Mouse (Mus musculus): ENCODE measurements at regions not wholly inside any gene's neighbourhood (a gene's known extent, or its start where the extent isn't known, plus 50 kb on each side); places are given as distances from the start of the nearest gene placed in this dataset.
A peak's percentile ranks its signal among the peaks of the same experiment; 100 is the strongest.

DNA sequence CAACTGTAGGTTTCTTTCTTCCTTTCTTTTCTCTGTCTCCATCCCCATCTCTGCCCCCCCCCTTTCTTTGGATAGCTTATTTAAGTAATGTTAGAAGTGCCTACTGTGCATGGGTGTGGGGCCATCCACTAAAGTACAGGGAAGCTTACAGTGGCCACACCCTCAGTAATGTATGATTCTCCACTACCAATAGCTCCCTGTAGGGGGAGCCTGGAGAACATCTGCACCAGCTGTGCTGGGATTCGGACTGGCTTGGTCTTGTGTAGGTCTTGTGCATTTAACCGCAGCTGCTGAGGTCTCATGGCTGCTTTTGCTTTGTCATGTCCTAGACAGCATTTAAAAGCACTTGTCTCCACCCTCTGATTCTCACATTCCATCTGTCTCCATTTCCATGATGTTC is 196.8 kb upstream of the Dnajc24 start:
- Histone ChIP-seq H3K4me3 (ENCODE audit: low read length) (no peak overlapping the region), H3K36me3 (ENCODE audit: control insufficient read depth, insufficient read depth, low read length) (no peaks in the 10 kb centered on the region), H3K4me1 (ENCODE audit: control insufficient read depth, insufficient read depth, low read length) (no peaks in the 10 kb centered on the region), H3K9ac (ENCODE audit: low read depth, low read length) (no peak overlapping the region), H3K27me3 (ENCODE audit: control insufficient read depth, insufficient read depth, low read length) (no peaks in the 10 kb centered on the region), H3K27ac (ENCODE audit: low read depth, low read length) (no peak overlapping the region), H3K4me2 (replicated peaks; ENCODE audit: low read depth, low read length) (no peak overlapping the region), H3K9me3 (ENCODE audit: control insufficient read depth, low read length) (peaks cover 5% of the 10 kb centered on the region; the same call in 1 of the 2 replicates)
- ATAC-seq (ENCODE audit: low FRiP score, low TSS enrichment), result no peak
- 91% methylated on average over 2 of the region's 2 CpGs for WGBS

DNA sequence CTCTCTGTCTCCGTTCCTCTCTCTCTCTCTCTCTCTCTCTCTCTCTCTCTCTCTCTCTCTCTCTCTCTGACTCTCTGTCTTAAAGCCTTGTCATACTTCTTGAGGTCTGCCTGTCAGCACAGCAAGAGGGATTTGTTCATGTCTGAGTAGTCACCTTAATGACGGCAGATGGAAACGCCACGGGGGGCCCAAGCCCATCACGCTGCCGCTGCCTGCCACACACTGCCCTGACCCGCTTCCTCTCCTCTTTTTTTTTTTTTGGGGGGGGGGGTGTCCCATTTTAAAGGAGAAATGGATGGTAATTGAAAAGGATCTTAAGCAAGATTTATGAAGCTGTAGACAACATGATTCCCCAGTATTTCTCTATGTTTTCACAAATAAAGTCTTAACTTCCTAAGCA is 191.8 kb upstream of the Dnajc24 start:
- H3K4me3 ChIP-seq (ENCODE audit: low read length), result no peak overlapping the region
- WGBS, result 26% methylated on average over 7 of the region's 7 CpGs
- H3K4me2 ChIP-seq (replicated peaks; ENCODE audit: low read depth, low read length), result no peak overlapping the region

DNA sequence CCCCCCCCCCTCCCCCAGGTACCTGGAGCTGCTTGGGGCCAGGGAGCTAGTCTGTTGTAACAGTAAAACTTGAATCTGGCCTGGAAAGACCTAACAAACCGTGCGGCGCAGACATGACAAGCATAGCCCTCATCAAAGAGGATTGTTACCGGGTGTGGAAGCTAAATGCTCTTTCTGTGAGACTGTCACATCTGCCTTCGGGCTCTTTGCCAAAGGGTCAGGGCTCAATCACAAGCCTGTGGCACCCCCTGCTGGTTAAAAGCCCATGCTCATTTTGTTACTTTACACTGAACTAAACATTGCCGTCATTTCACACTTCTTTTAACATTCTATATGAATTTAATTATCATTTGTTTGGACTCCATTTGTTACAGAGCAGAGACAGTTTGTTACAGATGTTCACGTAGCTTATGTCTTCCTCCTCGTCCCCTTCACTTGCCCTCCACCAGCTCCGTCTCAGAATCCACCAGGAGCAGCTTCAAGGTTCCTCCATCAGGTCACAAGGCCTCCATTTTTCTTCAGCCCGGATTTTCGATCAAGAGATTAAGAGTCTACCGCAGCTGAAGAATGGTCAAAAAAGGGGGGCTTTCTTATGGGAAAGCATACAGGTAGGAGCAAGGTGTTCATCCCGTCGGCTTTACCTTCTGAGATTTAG is 191.1 kb upstream of the Dnajc24 start:
- H3K27me3 ChIP-seq (ENCODE audit: control insufficient read depth, insufficient read depth, low read length), result no peaks in the 10 kb centered on the region; the same call in 1 of the 2 replicates
- no peaks in the 10 kb centered on the region for H3K36me3 ChIP-seq (ENCODE audit: control insufficient read depth, insufficient read depth, low read length)
- H3K9ac ChIP-seq (ENCODE audit: low read depth, low read length), result no peak overlapping the region
- H3K9me3 ChIP-seq (ENCODE audit: control insufficient read depth, low read length), result no peaks in the 10 kb centered on the region
- no peak overlapping the region for H3K27ac ChIP-seq (ENCODE audit: low read depth, low read length)
- peak overlapping the region; percentile 69 for H3K4me2 ChIP-seq (replicated peaks; ENCODE audit: low read depth, low read length)
- no peaks in the 10 kb centered on the region for H3K4me1 ChIP-seq (ENCODE audit: control insufficient read depth, insufficient read depth, low read length)
- peak overlapping the region; percentile 30 for H3K4me3 ChIP-seq (ENCODE audit: low read length)
- WGBS, result 12% methylated on average over 14 of the region's 14 CpGs
- peak; percentile 80 for ATAC-seq (ENCODE audit: low FRiP score, low TSS enrichment)

More for the DNA sequence above, 191.8 kb upstream of the Dnajc24 start:
- no peak for ATAC-seq (ENCODE audit: low FRiP score, low TSS enrichment)
- peaks cover 2% of the 10 kb centered on the region; the same call in 1 of the 2 replicates for H3K9me3 ChIP-seq (ENCODE audit: control insufficient read depth, low read length)
- H3K27me3 ChIP-seq (ENCODE audit: control insufficient read depth, insufficient read depth, low read length), result no peaks in the 10 kb centered on the region; the same call in 1 of the 2 replicates
- H3K27ac ChIP-seq (ENCODE audit: low read depth, low read length), result no peak overlapping the region
- H3K9ac ChIP-seq (ENCODE audit: low read depth, low read length), result no peak overlapping the region
- H3K36me3 ChIP-seq (ENCODE audit: control insufficient read depth, insufficient read depth, low read length), result no peaks in the 10 kb centered on the region
- H3K4me1 ChIP-seq (ENCODE audit: control insufficient read depth, insufficient read depth, low read length), result no peaks in the 10 kb centered on the region

DNA sequence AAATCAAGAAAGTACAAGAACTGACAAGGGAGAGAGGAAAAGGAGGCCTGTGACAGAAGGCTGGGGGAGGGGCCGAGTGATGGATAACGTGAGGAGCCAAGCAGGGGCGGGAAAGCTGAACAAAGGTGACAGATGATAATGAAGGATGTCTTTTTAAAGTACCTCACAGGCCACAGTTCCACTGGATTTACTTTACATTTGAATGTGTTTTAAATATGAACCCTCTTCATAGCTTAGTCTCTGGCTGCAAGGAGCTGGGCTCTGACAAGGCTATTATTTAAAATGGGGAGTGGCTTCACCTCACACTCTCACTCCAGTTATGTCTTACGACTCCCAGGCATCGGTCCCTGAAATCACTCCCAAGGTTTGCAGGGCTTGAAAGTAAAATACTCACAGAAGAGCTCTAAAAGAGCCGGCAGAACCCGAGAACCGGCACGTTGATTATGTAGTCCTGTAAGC is 190.6 kb upstream of the Dnajc24 start:
- no peaks in the 10 kb centered on the region for H3K36me3 ChIP-seq (ENCODE audit: control insufficient read depth, insufficient read depth, low read length)
- no peaks in the 10 kb centered on the region for H3K4me1 ChIP-seq (ENCODE audit: control insufficient read depth, insufficient read depth, low read length)
- 2% methylated on average over 9 of the region's 9 CpGs for WGBS
- H3K27me3 ChIP-seq (ENCODE audit: control insufficient read depth, insufficient read depth, low read length), result no peaks in the 10 kb centered on the region; the same call in 1 of the 2 replicates
- H3K9ac ChIP-seq (ENCODE audit: low read depth, low read length), result no peak overlapping the region
- H3K4me3 ChIP-seq (ENCODE audit: low read length), result peak overlapping the region; percentile 30
- no peaks in the 10 kb centered on the region for H3K9me3 ChIP-seq (ENCODE audit: control insufficient read depth, low read length)
- H3K27ac ChIP-seq (ENCODE audit: low read depth, low read length), result no peak overlapping the region
- H3K4me2 ChIP-seq (replicated peaks; ENCODE audit: low read depth, low read length), result peak overlapping the region; percentile 69
- ATAC-seq (ENCODE audit: low FRiP score, low TSS enrichment), result peak; percentile 75

DNA sequence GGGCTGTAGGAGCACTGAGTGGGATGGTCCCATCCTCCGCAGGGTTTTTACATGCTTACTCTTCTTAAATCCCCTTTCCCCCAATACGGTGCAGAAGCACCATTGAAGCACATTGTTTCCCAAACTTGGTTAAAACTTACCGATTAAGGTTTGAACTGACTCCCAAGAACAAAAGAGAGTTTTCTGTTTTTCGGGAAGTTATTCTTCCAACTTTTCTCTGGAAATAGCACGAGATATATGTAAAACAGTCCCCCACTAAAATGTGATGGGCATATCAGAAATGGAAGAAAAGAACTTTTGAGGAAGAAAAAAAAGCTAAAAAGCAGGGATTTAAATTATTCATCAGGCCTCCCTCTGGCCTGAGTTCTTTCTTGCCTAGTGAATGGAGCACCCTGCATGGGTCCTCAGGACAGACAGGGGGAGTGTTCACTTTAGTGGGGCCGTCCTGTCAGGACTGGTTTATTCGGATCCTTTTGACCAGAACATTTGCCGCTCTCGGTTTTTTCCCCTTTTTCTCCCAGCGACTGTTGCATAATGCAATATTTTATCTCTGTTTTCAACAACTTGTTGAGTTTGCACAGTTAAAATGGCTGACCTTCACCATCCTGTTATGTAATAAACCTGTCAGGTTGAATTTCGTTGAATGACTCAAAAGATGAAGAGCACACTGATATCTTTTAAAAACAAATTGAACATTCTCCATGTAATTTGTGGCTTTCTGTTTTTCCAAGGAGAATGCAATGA is 187.4 kb upstream of the Dnajc24 start:
- Histone ChIP-seq H3K36me3 (ENCODE audit: control insufficient read depth, insufficient read depth, low read length) (no peaks in the 10 kb centered on the region), H3K9me3 (ENCODE audit: control insufficient read depth, low read length) (no peaks in the 10 kb centered on the region), H3K4me3 (ENCODE audit: low read length) (no peak overlapping the region), H3K9ac (ENCODE audit: low read depth, low read length) (no peak overlapping the region), H3K4me1 (ENCODE audit: control insufficient read depth, insufficient read depth, low read length) (no peaks in the 10 kb centered on the region), H3K4me2 (replicated peaks; ENCODE audit: low read depth, low read length) (no peak overlapping the region), H3K27ac (ENCODE audit: low read depth, low read length) (no peak overlapping the region), H3K27me3 (ENCODE audit: control insufficient read depth, insufficient read depth, low read length) (no peaks in the 10 kb centered on the region; the same call in 1 of the 2 replicates)
- 34% methylated on average over 11 of the region's 11 CpGs for WGBS
- ATAC-seq (ENCODE audit: low FRiP score, low TSS enrichment), result no peak

DNA sequence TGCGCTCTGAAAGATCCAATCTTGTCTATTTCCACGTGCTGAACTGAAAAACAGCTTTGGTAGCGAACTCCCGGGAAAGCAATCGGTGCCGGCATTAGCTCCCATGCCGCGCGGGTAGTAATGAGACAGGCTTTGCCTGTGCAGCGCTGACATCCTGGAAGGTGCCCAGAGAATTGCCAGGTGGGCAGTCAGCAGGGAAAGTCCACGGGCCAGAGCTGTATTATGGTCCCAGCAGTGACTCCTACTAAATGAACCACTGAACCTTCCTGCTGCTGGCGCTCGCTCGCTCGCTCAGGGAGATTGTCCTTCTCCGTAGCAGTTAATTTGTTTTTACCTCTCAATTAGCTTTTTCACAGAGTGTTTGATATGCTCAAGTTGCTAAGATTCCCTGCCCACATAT is 180.3 kb upstream of the Dnajc24 start:
- no peak overlapping the region for H3K4me2 ChIP-seq (replicated peaks; ENCODE audit: low read depth, low read length)
- H3K9me3 ChIP-seq (ENCODE audit: control insufficient read depth, low read length), result no peaks in the 10 kb centered on the region
- ATAC-seq (ENCODE audit: low FRiP score, low TSS enrichment), result no peak
- H3K36me3 ChIP-seq (ENCODE audit: control insufficient read depth, insufficient read depth, low read length), result no peaks in the 10 kb centered on the region
- 72% methylated on average over 16 of the region's 16 CpGs for WGBS
- H3K27ac ChIP-seq (ENCODE audit: low read depth, low read length), result no peak overlapping the region
- H3K27me3 ChIP-seq (ENCODE audit: control insufficient read depth, insufficient read depth, low read length), result no peaks in the 10 kb centered on the region
- H3K9ac ChIP-seq (ENCODE audit: low read depth, low read length), result no peak overlapping the region
- H3K4me3 ChIP-seq (ENCODE audit: low read length), result no peak overlapping the region
- H3K4me1 ChIP-seq (ENCODE audit: control insufficient read depth, insufficient read depth, low read length), result no peaks in the 10 kb centered on the region

DNA sequence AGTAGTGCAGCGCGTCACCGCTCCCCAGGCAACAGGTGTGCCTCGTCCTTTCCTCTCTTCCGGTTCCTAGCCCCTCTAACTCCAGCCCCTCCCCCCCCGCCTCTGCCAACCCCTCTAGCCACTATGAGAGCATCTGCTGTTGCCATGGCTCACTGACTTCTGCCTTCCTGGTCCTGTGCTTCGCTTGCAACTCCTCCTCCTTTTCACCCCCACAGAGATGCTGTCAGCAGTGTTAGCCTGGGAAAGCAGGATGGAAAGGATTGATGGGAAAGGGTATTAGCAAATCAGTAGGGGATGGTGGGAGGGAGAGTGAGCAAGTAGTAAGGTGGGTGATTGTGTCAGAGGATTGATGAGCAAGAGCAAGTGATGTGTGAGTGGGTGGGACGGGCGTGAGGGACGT is 178.7 kb upstream of the Dnajc24 start:
- no peak overlapping the region; the same call in 1 of the 2 replicates for H3K4me2 ChIP-seq (replicated peaks; ENCODE audit: low read depth, low read length)
- H3K27ac ChIP-seq (ENCODE audit: low read depth, low read length), result no peak overlapping the region
- no peaks in the 10 kb centered on the region for H3K27me3 ChIP-seq (ENCODE audit: control insufficient read depth, insufficient read depth, low read length)
- 4% methylated on average over 9 of the region's 10 CpGs for WGBS
- no peaks in the 10 kb centered on the region for H3K4me1 ChIP-seq (ENCODE audit: control insufficient read depth, insufficient read depth, low read length)
- H3K9ac ChIP-seq (ENCODE audit: low read depth, low read length), result no peak overlapping the region
- no peaks in the 10 kb centered on the region for H3K36me3 ChIP-seq (ENCODE audit: control insufficient read depth, insufficient read depth, low read length)
- peak; percentile 85 for ATAC-seq (ENCODE audit: low FRiP score, low TSS enrichment)
- no peaks in the 10 kb centered on the region for H3K9me3 ChIP-seq (ENCODE audit: control insufficient read depth, low read length)
- no peak overlapping the region for H3K4me3 ChIP-seq (ENCODE audit: low read length)

DNA sequence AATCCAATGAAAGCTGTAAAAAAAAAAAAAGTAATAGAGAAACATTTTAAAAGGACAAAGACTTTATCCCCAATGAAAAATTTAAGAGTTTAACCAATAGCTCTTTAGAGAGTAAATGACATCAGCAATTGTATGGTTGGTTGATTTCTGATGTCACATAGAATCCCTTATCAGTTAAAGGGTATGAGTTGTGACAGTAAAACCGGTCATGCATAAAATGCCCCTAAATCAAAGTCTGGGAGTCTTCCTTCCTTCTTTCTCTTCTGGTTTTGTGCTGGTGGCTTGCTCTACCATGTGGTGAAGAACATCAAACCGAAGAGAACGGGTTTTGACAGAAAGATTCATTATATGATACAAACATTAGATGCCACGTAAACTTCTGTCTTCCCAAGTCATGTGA is 159.3 kb upstream of the Dnajc24 start:
- no peaks in the 10 kb centered on the region for H3K9me3 ChIP-seq (ENCODE audit: control insufficient read depth, low read length)
- no peaks in the 10 kb centered on the region for H3K27me3 ChIP-seq (ENCODE audit: control insufficient read depth, insufficient read depth, low read length)
- 69% methylated on average over 4 of the region's 4 CpGs for WGBS
- no peak overlapping the region for H3K9ac ChIP-seq (ENCODE audit: low read depth, low read length)
- H3K36me3 ChIP-seq (ENCODE audit: control insufficient read depth, insufficient read depth, low read length), result no peaks in the 10 kb centered on the region
- H3K27ac ChIP-seq (ENCODE audit: low read depth, low read length), result no peak overlapping the region
- no peak overlapping the region for H3K4me3 ChIP-seq (ENCODE audit: low read length)
- no peaks in the 10 kb centered on the region for H3K4me1 ChIP-seq (ENCODE audit: control insufficient read depth, insufficient read depth, low read length)
- H3K4me2 ChIP-seq (replicated peaks; ENCODE audit: low read depth, low read length), result no peak overlapping the region
- ATAC-seq (ENCODE audit: low FRiP score, low TSS enrichment), result no peak

DNA sequence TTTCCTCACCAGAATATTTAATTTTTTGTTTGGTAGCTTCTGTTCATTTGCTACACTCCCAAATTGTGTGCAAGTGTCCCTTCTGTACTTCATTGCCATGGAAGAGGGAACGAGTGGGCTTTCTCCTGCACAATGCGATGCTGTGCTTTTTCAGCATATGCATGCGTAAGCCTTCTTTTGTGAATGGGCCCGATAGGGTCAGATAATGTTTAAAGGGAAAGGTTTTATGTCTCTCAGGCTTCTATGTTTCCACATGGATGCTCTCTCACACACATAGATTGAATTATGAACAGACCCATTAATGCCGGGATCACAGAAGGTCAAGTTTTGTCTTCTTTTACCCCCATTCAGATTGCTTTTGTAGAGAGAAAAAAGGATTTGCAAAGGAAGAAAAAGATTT is 158.5 kb upstream of the Dnajc24 start:
- no peaks in the 10 kb centered on the region for H3K27me3 ChIP-seq (ENCODE audit: control insufficient read depth, insufficient read depth, low read length)
- H3K9ac ChIP-seq (ENCODE audit: low read depth, low read length), result no peak overlapping the region
- H3K9me3 ChIP-seq (ENCODE audit: control insufficient read depth, low read length), result no peaks in the 10 kb centered on the region
- no peaks in the 10 kb centered on the region for H3K4me1 ChIP-seq (ENCODE audit: control insufficient read depth, insufficient read depth, low read length)
- no peak overlapping the region for H3K4me3 ChIP-seq (ENCODE audit: low read length)
- 82% methylated on average over 5 of the region's 5 CpGs for WGBS
- ATAC-seq (ENCODE audit: low FRiP score, low TSS enrichment), result no peak
- no peak overlapping the region for H3K27ac ChIP-seq (ENCODE audit: low read depth, low read length)
- no peak overlapping the region for H3K4me2 ChIP-seq (replicated peaks; ENCODE audit: low read depth, low read length)
- no peaks in the 10 kb centered on the region for H3K36me3 ChIP-seq (ENCODE audit: control insufficient read depth, insufficient read depth, low read length)
